Mouse (Mus musculus): Measurements from ENCODE around the gene Pde6d. TPM values are rescaled to one million over a fixed set of nuclear protein-coding genes. Genes with fewer than 3 reads are reported as not detected.
A peak's percentile ranks its signal among the peaks of the same experiment; 100 is the strongest.
"Not testable (repeated sequence)": the region's sequence is repeated elsewhere in the genome, so short reads cannot be mapped to it uniquely, and the experiment has no call there.

The Pde6d gene
- polyA plus RNA-seq, 1 experiment: 24.9 TPM

GRCm38 (mm10) chr1:86551877-86552276, 30.6 kb downstream of the Pde6d start:
- 56% methylated on average over 2 of the region's 2 CpGs for WGBS
- H3K4me1 ChIP-seq (ENCODE audit: control insufficient read depth, insufficient read depth, low read length): peaks cover 3% of the 10 kb centered on the region; the same call in 1 of the 2 replicates
- no peaks in the 10 kb centered on the region; the same call in 1 of the 2 replicates for H3K36me3 ChIP-seq (ENCODE audit: control insufficient read depth, insufficient read depth, low read length)
- DNase-seq: no peak
- H3K27me3 ChIP-seq (replicated peaks; ENCODE audit: control insufficient read depth, insufficient read depth, low read length): no peaks in the 10 kb centered on the region
- H3K4me3 ChIP-seq (ENCODE audit: insufficient read depth, low read depth, low read length): no peak overlapping the region
- no peak for TF ChIP-seq POLR2A (IDR thresholded peaks at IDR 0.05; ENCODE audit: low read depth, low read length)
- TF ChIP-seq CTCF (conservative IDR thresholded peaks at IDR 0.05; ENCODE audit: insufficient read depth, insufficient read length, low read depth, low read length): no peak
- no peak overlapping the region for H3K27ac ChIP-seq (ENCODE audit: insufficient read depth, low read depth, low read length)

- H3K27ac ChIP-seq (ENCODE audit: insufficient read depth, low read depth, low read length): no peak overlapping the region
- H3K36me3 ChIP-seq (ENCODE audit: control insufficient read depth, insufficient read depth, low read length): no peaks in the 10 kb centered on the region; the same call in 1 of the 2 replicates
- TF ChIP-seq CTCF (conservative IDR thresholded peaks at IDR 0.05; ENCODE audit: insufficient read depth, insufficient read length, low read depth, low read length) (no peak), POLR2A (IDR thresholded peaks at IDR 0.05; ENCODE audit: low read depth, low read length) (no peak)
- no peaks in the 10 kb centered on the region for H3K27me3 ChIP-seq (replicated peaks; ENCODE audit: control insufficient read depth, insufficient read depth, low read length)
- H3K4me1 ChIP-seq (ENCODE audit: control insufficient read depth, insufficient read depth, low read length): peaks cover 3% of the 10 kb centered on the region; the same call in 1 of the 2 replicates
- H3K4me3 ChIP-seq (ENCODE audit: insufficient read depth, low read depth, low read length): no peak overlapping the region
- 89% methylated on average over 4 of the region's 4 CpGs for WGBS
- DNase-seq: no peak
Observed at GRCm38 (mm10) chr1:86551299-86551698, 31.1 kb downstream of the Pde6d start.

- no peaks in the 10 kb centered on the region for H3K27me3 ChIP-seq (replicated peaks; ENCODE audit: control insufficient read depth, insufficient read depth, low read length)
- H3K36me3 ChIP-seq (ENCODE audit: control insufficient read depth, insufficient read depth, low read length): no peaks in the 10 kb centered on the region; the same call in 1 of the 2 replicates
- H3K27ac ChIP-seq (ENCODE audit: insufficient read depth, low read depth, low read length): no peak overlapping the region
- no peak overlapping the region for H3K4me3 ChIP-seq (ENCODE audit: insufficient read depth, low read depth, low read length)
- no peaks in the 10 kb centered on the region; the same call in 1 of the 2 replicates for H3K4me1 ChIP-seq (ENCODE audit: control insufficient read depth, insufficient read depth, low read length)
- no peak for DNase-seq
- 76% methylated on average over 3 of the region's 3 CpGs for whole genome bisulfite sequencing
- TF ChIP-seq POLR2A (IDR thresholded peaks at IDR 0.05; ENCODE audit: low read depth, low read length) (no peak), CTCF (conservative IDR thresholded peaks at IDR 0.05; ENCODE audit: insufficient read depth, insufficient read length, low read depth, low read length) (no peak)
Observed at GRCm38 (mm10) chr1:86546797-86547196, 35.6 kb downstream of the Pde6d start.

GRCm38 (mm10) chr1:86542584-86542983, 39.8 kb downstream of the Pde6d start:
- Histone ChIP-seq H3K27me3 (replicated peaks; ENCODE audit: control insufficient read depth, insufficient read depth, low read length) (no peaks in the 10 kb centered on the region), H3K4me1 (ENCODE audit: control insufficient read depth, insufficient read depth, low read length) (no peaks in the 10 kb centered on the region), H3K4me3 (ENCODE audit: insufficient read depth, low read depth, low read length) (no peak overlapping the region), H3K36me3 (ENCODE audit: control insufficient read depth, insufficient read depth, low read length) (no peaks in the 10 kb centered on the region; the same call in 1 of the 2 replicates), H3K27ac (ENCODE audit: insufficient read depth, low read depth, low read length) (no peak overlapping the region)
- WGBS: 98% methylated on average over 2 of the region's 2 CpGs
- no peak for DNase-seq
- no peak for TF ChIP-seq POLR2A (IDR thresholded peaks at IDR 0.05; ENCODE audit: low read depth, low read length)
- TF ChIP-seq CTCF (conservative IDR thresholded peaks at IDR 0.05; ENCODE audit: insufficient read depth, insufficient read length, low read depth, low read length): no peak

GRCm38 (mm10) chr1:86539583-86539982, 42.8 kb downstream of the Pde6d start:
- H3K27ac ChIP-seq (ENCODE audit: insufficient read depth, low read depth, low read length); H3K4me3 ChIP-seq (ENCODE audit: insufficient read depth, low read depth, low read length); H3K4me1 ChIP-seq (ENCODE audit: control insufficient read depth, insufficient read depth, low read length); DNase-seq; H3K27me3 ChIP-seq (replicated peaks; ENCODE audit: control insufficient read depth, insufficient read depth, low read length); H3K36me3 ChIP-seq (ENCODE audit: control insufficient read depth, insufficient read depth, low read length): not testable (repeated sequence)
- 90% methylated on average over 12 of the region's 12 CpGs for WGBS

GRCm38 (mm10) chr1:86538383-86538782, 44.0 kb downstream of the Pde6d start:
- Histone ChIP-seq H3K36me3 (ENCODE audit: control insufficient read depth, insufficient read depth, low read length) (no peaks in the 10 kb centered on the region), H3K27me3 (replicated peaks; ENCODE audit: control insufficient read depth, insufficient read depth, low read length) (no peaks in the 10 kb centered on the region), H3K4me3 (ENCODE audit: insufficient read depth, low read depth, low read length) (no peak overlapping the region), H3K27ac (ENCODE audit: insufficient read depth, low read depth, low read length) (no peak overlapping the region), H3K4me1 (ENCODE audit: control insufficient read depth, insufficient read depth, low read length) (no peaks in the 10 kb centered on the region)
- no peak for DNase-seq
- 61% methylated on average over 3 of the region's 3 CpGs for WGBS
- TF ChIP-seq CTCF (conservative IDR thresholded peaks at IDR 0.05; ENCODE audit: insufficient read depth, insufficient read length, low read depth, low read length) (peak; percentile 36; the same call in 1 of the 2 replicates), POLR2A (IDR thresholded peaks at IDR 0.05; ENCODE audit: low read depth, low read length) (no peak)

GRCm38 (mm10) chr1:86533411-86534130, 48.9 kb downstream of the Pde6d start:
- no peak for TF ChIP-seq POLR2A (IDR thresholded peaks at IDR 0.05; ENCODE audit: low read depth, low read length)
- 0 out of 2 replicates have a peak, but pooled peaks have one; percentile 11 for TF ChIP-seq CTCF (conservative IDR thresholded peaks at IDR 0.05; ENCODE audit: insufficient read depth, insufficient read length, low read depth, low read length)
- Histone ChIP-seq H3K36me3 (ENCODE audit: control insufficient read depth, insufficient read depth, low read length) (no peaks in the 10 kb centered on the region; the same call in 1 of the 2 replicates), H3K4me1 (ENCODE audit: control insufficient read depth, insufficient read depth, low read length) (peaks cover 25% of the 10 kb centered on the region), H3K27ac (ENCODE audit: insufficient read depth, low read depth, low read length) (no peak overlapping the region), H3K27me3 (replicated peaks; ENCODE audit: control insufficient read depth, insufficient read depth, low read length) (no peaks in the 10 kb centered on the region), H3K4me3 (ENCODE audit: insufficient read depth, low read depth, low read length) (no peak overlapping the region)
- 50% methylated on average over 6 of the region's 6 CpGs for WGBS
- no peak for DNase-seq

Measured in kidney, adult 2 months (tissue).